Mouse (Mus musculus): ENCODE data around the gene Elavl4. TPM values are rescaled to one million over a fixed set of nuclear protein-coding genes. Genes with fewer than 3 reads are reported as not detected.

Elavl4 gene
- polyA plus RNA-seq, 1 experiment, result 69.5 TPM

DNA sequence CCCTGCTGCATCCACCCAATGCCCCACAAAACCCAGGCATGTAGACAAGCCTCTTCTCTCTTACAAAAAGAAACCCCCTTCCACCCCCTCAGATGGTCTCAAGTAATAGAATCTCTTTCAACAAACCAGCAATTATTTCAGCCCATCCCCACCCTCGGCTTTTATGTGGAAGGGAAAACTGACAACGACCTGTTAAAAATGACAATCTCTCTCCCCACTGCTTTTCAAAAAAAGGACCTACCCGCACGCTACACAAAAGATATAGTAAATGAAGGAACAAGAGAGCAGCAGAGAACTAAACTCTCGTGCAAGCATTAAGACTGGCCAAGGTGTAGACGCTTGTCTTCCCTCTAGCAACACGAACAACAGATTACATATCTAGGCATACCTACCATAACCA is 64.9 kb downstream of the Elavl4 start:
- Histone ChIP-seq H3K27ac (ENCODE audit: insufficient read depth, low read length) (peak overlapping the region; percentile 81), H3K27me3 (ENCODE audit: control insufficient read depth, insufficient read depth, low read length) (no peaks in the 10 kb centered on the region), H3K4me3 (replicated peaks; ENCODE audit: insufficient read depth, low read depth, low read length) (peak overlapping the region; percentile 70), H3K4me1 (ENCODE audit: control insufficient read depth, insufficient read depth, low read length) (no peaks in the 10 kb centered on the region)
- 6% methylated on average over 7 of the region's 7 CpGs for WGBS
- no peak for TF ChIP-seq POLR2A (IDR thresholded peaks at IDR 0.05; ENCODE audit: borderline replicate concordance, insufficient read depth, low read length)
- TF ChIP-seq CTCF (IDR thresholded peaks at IDR 0.05; ENCODE audit: borderline replicate concordance, insufficient read depth, low read depth, low read length), result no peak
- DNase-seq, result peak in 1 of 2 experiments; percentile 38

- under 1% methylated on average over 9 of the region's 9 CpGs for WGBS
- Histone ChIP-seq H3K27ac (ENCODE audit: insufficient read depth, low read length) (peak overlapping the region; percentile 81), H3K4me3 (replicated peaks; ENCODE audit: insufficient read depth, low read depth, low read length) (peak overlapping the region; percentile 70), H3K4me1 (ENCODE audit: control insufficient read depth, insufficient read depth, low read length) (no peaks in the 10 kb centered on the region), H3K27me3 (ENCODE audit: control insufficient read depth, insufficient read depth, low read length) (no peaks in the 10 kb centered on the region)
- peak; percentile 76 to 77 for DNase-seq
- TF ChIP-seq POLR2A (IDR thresholded peaks at IDR 0.05; ENCODE audit: borderline replicate concordance, insufficient read depth, low read length), result peak; percentile 59; the same call in 1 of the 2 replicates
- no peak for TF ChIP-seq CTCF (IDR thresholded peaks at IDR 0.05; ENCODE audit: borderline replicate concordance, insufficient read depth, low read depth, low read length)
These were observed 65.3 kb downstream of the Elavl4 start for GRCm38 (mm10) chr4:110286371-110286781.

DNA sequence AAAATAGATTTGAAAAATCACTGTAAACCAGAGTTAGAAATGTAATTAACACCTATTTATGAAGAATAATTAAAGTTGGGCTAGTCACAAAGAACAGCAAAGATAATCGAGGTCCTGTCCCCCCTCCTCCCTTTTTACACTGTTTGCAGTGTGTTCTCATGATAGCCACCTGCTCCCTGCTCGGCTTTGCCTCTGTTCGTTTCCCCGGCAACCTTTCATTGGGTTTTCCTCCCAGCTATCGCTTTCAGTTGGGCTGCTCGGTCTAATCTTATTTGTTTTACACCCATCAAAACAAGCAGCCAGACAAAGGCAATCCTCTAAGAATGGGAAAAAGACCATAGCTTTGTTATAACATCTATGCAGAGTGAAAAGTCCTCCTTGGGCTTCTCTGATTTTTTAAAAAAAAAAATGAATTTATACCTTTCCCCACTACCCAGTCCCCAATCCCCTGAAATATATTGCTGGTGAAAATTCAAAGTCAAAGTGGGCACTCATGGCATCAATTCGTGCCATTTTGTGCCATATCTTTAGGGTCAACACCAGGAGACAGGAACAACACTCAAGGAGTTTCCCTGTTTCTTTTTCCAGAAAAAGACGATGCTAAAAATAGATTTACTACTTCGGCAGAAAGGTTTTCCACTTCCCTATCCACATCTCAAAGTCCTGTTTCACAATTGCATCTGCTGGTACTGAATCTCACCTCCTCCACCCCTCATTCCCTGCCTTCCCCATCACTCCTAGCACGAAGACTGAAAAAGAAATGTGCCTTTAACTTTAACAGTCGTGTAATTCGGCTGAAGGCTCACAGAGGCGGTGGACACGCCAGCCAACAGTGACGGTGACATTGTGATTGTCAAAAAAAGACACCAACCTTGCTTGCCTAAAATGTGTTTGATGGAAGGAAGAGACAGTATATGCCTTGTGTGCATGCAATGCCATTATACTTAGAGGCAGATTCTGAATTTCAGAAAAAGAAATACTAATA is 66.1 kb downstream of the Elavl4 start:
- TF ChIP-seq CTCF (IDR thresholded peaks at IDR 0.05; ENCODE audit: borderline replicate concordance, insufficient read depth, low read depth, low read length) (no peak), POLR2A (IDR thresholded peaks at IDR 0.05; ENCODE audit: borderline replicate concordance, insufficient read depth, low read length) (peak; percentile 37; the same call in 1 of the 2 replicates)
- Histone ChIP-seq H3K4me1 (ENCODE audit: control insufficient read depth, insufficient read depth, low read length) (no peaks in the 10 kb centered on the region; the same call in 1 of the 2 replicates), H3K4me3 (replicated peaks; ENCODE audit: insufficient read depth, low read depth, low read length) (peak overlapping the region; percentile 70), H3K27ac (ENCODE audit: insufficient read depth, low read length) (peak overlapping the region; percentile 81), H3K27me3 (ENCODE audit: control insufficient read depth, insufficient read depth, low read length) (no peaks in the 10 kb centered on the region)
- 1% methylated on average over 15 of the region's 15 CpGs for WGBS
- DNase-seq, result peak; percentile 66 to 71

DNA sequence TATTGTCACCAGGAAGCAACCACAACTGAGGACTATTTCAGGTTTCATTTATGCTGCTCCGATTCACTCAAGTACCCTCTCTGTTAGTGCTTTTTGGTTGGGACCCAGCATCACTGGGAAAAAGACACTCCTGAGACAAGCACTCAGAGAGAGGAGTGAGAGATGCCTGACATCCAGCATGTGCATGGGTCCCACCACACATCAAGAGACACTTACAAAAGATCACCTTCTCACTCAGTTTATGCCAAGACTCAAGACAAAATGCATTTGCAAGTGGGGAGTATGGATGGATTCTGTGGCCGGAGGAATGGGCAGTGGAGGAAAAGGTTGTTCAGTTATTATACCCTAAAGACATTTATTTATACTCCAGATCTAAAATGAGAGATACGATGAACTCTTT is 67.3 kb downstream of the Elavl4 start:
- 12% methylated on average over 3 of the region's 3 CpGs for WGBS
- Histone ChIP-seq H3K4me3 (replicated peaks; ENCODE audit: insufficient read depth, low read depth, low read length) (peak overlapping the region; percentile 52), H3K27me3 (ENCODE audit: control insufficient read depth, insufficient read depth, low read length) (no peaks in the 10 kb centered on the region), H3K4me1 (ENCODE audit: control insufficient read depth, insufficient read depth, low read length) (peaks cover 2% of the 10 kb centered on the region), H3K27ac (ENCODE audit: insufficient read depth, low read length) (no peak overlapping the region)
- no peak for DNase-seq
- TF ChIP-seq POLR2A (IDR thresholded peaks at IDR 0.05; ENCODE audit: borderline replicate concordance, insufficient read depth, low read length) (no peak), CTCF (IDR thresholded peaks at IDR 0.05; ENCODE audit: borderline replicate concordance, insufficient read depth, low read depth, low read length) (no peak)

DNA sequence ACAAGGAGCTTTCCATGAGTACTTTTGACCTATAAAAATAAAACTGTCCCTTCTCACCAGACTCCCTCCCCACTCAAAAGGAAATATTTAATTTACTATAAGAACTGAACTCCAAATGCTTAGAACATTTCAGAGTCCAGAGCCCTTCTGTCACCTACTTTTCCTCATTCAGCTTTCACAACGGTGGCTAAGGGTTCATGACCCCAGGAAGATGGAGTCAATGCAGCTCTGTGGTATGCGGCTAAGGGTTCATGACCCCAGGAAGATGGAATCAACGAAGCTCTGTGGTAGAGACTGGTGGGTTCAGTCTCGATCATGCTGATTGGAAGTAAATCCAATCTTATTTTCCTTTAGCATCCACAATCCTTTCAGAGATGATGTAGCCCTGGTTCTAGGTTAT is 81.7 kb downstream of the Elavl4 start:
- WGBS, result 45% methylated on average over 4 of the region's 4 CpGs
- H3K27me3 ChIP-seq (ENCODE audit: control insufficient read depth, insufficient read depth, low read length), result no peaks in the 10 kb centered on the region
- no peak for DNase-seq
- no peak overlapping the region for H3K4me3 ChIP-seq (replicated peaks; ENCODE audit: insufficient read depth, low read depth, low read length)
- no peaks in the 10 kb centered on the region; the same call in 1 of the 2 replicates for H3K4me1 ChIP-seq (ENCODE audit: control insufficient read depth, insufficient read depth, low read length)
- TF ChIP-seq CTCF (IDR thresholded peaks at IDR 0.05; ENCODE audit: borderline replicate concordance, insufficient read depth, low read depth, low read length) (no peak), POLR2A (IDR thresholded peaks at IDR 0.05; ENCODE audit: borderline replicate concordance, insufficient read depth, low read length) (no peak)
- no peak overlapping the region for H3K27ac ChIP-seq (ENCODE audit: insufficient read depth, low read length)

DNA sequence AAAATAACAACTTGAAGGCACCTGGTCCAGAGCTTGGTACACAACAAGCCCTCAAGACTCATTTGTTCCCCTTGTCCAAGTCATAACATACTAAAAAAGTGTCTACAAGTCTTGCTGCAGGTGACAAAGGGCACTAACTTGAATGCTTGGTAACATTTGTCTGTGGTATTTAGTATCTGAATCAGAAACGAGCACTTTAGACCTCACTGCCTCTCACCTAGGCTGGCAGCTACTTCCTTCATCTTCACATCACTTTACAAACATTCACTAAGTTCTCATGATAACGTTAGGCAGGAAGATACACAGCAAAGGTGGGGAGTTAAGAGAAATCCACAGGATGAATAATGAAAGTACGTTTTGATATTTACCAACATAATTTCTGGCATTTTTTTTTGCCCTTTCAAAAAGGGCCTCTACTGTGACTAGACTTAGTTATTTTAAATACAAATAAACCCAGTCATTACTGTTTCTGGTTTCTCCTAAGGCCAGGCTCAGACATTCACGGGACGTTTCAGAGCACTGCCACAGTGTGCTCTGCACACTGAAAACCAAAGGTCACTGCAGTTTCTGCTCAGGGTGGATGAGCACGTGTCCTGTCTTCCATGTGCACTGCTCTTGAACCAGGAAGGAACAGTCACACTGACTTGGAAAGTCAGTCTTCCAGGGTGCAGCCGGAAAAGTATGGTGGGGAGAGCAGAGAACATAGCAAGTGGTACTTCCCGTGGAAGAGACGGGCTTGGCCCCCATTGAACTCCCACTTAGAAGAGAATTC is 84.7 kb downstream of the Elavl4 start:
- no peak for DNase-seq
- Histone ChIP-seq H3K27ac (ENCODE audit: insufficient read depth, low read length) (no peak overlapping the region), H3K27me3 (ENCODE audit: control insufficient read depth, insufficient read depth, low read length) (no peaks in the 10 kb centered on the region; the same call in 1 of the 2 replicates), H3K4me1 (ENCODE audit: control insufficient read depth, insufficient read depth, low read length) (no peaks in the 10 kb centered on the region; the same call in 1 of the 2 replicates), H3K4me3 (replicated peaks; ENCODE audit: insufficient read depth, low read depth, low read length) (no peak overlapping the region)
- whole genome bisulfite sequencing, result 83% methylated on average over 9 of the region's 9 CpGs
- no peak for TF ChIP-seq CTCF (IDR thresholded peaks at IDR 0.05; ENCODE audit: borderline replicate concordance, insufficient read depth, low read depth, low read length)
- no peak for TF ChIP-seq POLR2A (IDR thresholded peaks at IDR 0.05; ENCODE audit: borderline replicate concordance, insufficient read depth, low read length)

DNA sequence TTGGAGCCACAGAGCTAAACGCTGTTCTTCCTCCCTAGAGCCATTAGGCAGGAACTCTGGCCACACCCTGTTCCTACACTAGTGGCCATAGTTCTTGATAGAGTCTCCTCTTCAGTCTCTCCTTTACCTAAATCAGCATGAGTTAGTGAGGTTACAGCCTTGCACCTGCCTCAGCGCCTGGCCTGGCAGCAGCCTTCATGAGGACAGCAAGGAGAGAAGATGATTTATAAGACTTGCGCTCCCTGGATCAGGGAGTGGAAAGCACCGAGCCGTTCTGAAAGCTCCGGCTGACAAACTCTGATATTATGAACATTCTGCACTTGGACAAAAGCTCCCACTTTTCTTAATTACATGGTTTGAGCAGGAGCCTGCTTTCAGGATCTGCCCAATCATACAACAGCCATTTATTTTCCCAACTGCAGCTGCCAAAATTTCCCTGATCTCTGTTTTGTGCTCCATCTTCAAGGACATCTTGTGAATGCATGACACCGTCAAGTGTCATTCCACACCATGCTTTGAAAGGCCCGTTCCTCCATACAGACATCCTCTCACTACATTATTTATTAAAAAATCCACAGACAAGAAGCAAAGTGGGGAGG is 87.3 kb downstream of the Elavl4 start:
- Histone ChIP-seq H3K27me3 (ENCODE audit: control insufficient read depth, insufficient read depth, low read length) (no peaks in the 10 kb centered on the region; the same call in 1 of the 2 replicates), H3K4me1 (ENCODE audit: control insufficient read depth, insufficient read depth, low read length) (no peaks in the 10 kb centered on the region; the same call in 1 of the 2 replicates), H3K27ac (ENCODE audit: insufficient read depth, low read length) (no peak overlapping the region), H3K4me3 (replicated peaks; ENCODE audit: insufficient read depth, low read depth, low read length) (no peak overlapping the region)
- 65% methylated on average over 8 of the region's 8 CpGs for WGBS
- no peak for DNase-seq
- TF ChIP-seq CTCF (IDR thresholded peaks at IDR 0.05; ENCODE audit: borderline replicate concordance, insufficient read depth, low read depth, low read length) (no peak), POLR2A (IDR thresholded peaks at IDR 0.05; ENCODE audit: borderline replicate concordance, insufficient read depth, low read length) (no peak)

Data from cerebellum, adult 2 months (tissue).